Comparison of ENCODE assay signal across 13 mouse cellular contexts in the genomic region with DNA sequence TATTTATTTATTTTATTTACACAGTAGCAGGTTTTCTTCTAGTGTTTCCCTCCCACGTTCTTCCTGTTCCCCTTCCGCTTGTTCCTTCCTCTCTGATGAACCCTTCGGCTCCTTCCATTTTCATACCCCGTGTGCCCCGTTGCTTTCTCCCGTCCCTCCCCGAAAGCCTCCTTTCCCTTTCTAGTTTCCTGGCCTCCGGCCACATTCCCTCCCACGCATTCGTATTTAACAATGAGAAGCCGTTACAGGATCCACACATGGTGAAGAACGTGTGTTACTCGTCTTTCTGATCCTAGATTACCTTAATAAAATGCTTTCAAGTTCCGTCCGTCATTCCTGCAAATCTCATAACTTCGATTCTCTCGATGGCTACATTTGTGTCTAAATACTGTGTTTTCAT. TPM values are rescaled to one million over a fixed set of nuclear protein-coding genes. Genes with fewer than 3 reads are reported as not detected.
A peak's percentile ranks its signal among the peaks of the same experiment; 100 is the strongest.
DNase-seq lines count a peak whose midpoint lies in the region; ATAC-seq and TF ChIP-seq lines count a peak whose summit lies in the region.
"Had no signal": no experiment of that assay in that cellular context is flagged by ENCODE, and none has a peak within 500 bp of the region (broad histone marks: within the 10 kb centered on the region; RNA-seq: fewer than 3 reads in every experiment).

No protein-coding gene starts in this region.

- TF ChIP-seq CTCF in lung, embryonic 14.5 days (IDR thresholded peaks at IDR 0.05; ENCODE audit: low read depth) = no peak

- no peaks in the 10 kb centered on the region for H3K9me3 ChIP-seq in lung, embryonic 14.5 days (ENCODE audit: low read depth, low read length)
- no peaks in the 10 kb centered on the region for H3K9me3 ChIP-seq in hindbrain, embryonic 13.5 days
- H3K9me3 ChIP-seq: kidney, embryonic 15.5 days had no signal

- no peaks in the 10 kb centered on the region for H3K4me1 ChIP-seq in lung, embryonic 14.5 days (ENCODE audit: insufficient read depth)
- H3K4me1 ChIP-seq in hindbrain, embryonic 13.5 days (replicated peaks) = peaks cover 8% of the 10 kb centered on the region; the same call in 1 of the 2 replicates
- H3K4me1 ChIP-seq: kidney, embryonic 15.5 days had no signal

- no peak overlapping the region for H3K4me3 ChIP-seq in lung, embryonic 14.5 days (ENCODE audit: low read depth, low read length)
- H3K4me3 ChIP-seq in hindbrain, embryonic 13.5 days = no peak overlapping the region
- H3K4me3 ChIP-seq: kidney, embryonic 15.5 days had no signal

- no peak overlapping the region for H3K4me2 ChIP-seq in lung, embryonic 14.5 days
- no peak overlapping the region for H3K4me2 ChIP-seq in hindbrain, embryonic 13.5 days
- H3K4me2 ChIP-seq: kidney, embryonic 15.5 days had no signal

- H3K36me3 ChIP-seq in lung, embryonic 14.5 days (ENCODE audit: insufficient read depth) = no peaks in the 10 kb centered on the region
- H3K36me3 ChIP-seq in hindbrain, embryonic 13.5 days = no peaks in the 10 kb centered on the region
- H3K36me3 ChIP-seq: kidney, embryonic 15.5 days had no signal

- intact Hi-C loops in heart, postnatal 10 days (cut with DNase I) = loop anchor here (5.0 kb wide), 1 partner anchor 48 kb away; no protein-coding TSS in a partner anchor

- no peak overlapping the region for H3K9ac ChIP-seq in lung, embryonic 14.5 days
- H3K9ac ChIP-seq in hindbrain, embryonic 13.5 days = no peak overlapping the region
- H3K9ac ChIP-seq: kidney, embryonic 15.5 days had no signal

- ATAC-seq in lung, embryonic 14.5 days (ENCODE audit: insufficient read depth) = no peak
- ATAC-seq in hindbrain, embryonic 13.5 days (ENCODE audit: low FRiP score) = no peak
- ATAC-seq: hindbrain, embryonic 16.5 days; Patski had no signal

- H3K27ac ChIP-seq in lung, embryonic 14.5 days (ENCODE audit: low read depth) = no peak overlapping the region
- H3K27ac ChIP-seq in hindbrain, embryonic 13.5 days = no peak overlapping the region
- H3K27ac ChIP-seq: kidney, embryonic 15.5 days; stomach, postnatal 0 days had no signal

- no peaks in the 10 kb centered on the region for H3K27me3 ChIP-seq in lung, embryonic 14.5 days (ENCODE audit: insufficient read depth, low read length)
- H3K27me3 ChIP-seq in hindbrain, embryonic 13.5 days = no peaks in the 10 kb centered on the region
- H3K27me3 ChIP-seq: kidney, embryonic 15.5 days; Patski had no signal

- DNase-seq in kidney, postnatal 14 days = peak; percentile 33
- DNase-seq in kidney, adult 11 months = no peak
- DNase-seq in heart, adult 9 months (ENCODE audit: low spot score in 2 of 2) = peak; percentile 54 to 66
- peak; percentile 54 to 72 for DNase-seq in heart, postnatal 10 days
- DNase-seq in lung, embryonic 14.5 days = peak; percentile 38
- no peak for DNase-seq in B cell, adult 2 months
- DNase-seq: cerebellum, adult 9-11 months; spleen, adult 18-20 months had no signal

- WGBS in lung, embryonic 14.5 days = 81% methylated on average over 17 of the region's 17 CpGs
- 82% methylated on average over 17 of the region's 17 CpGs for WGBS in hindbrain, embryonic 13.5 days

RNA-seq across cellular contexts. Expression of a gene that starts 4.5 kb away (rescaled TPM):
- total RNA-seq in heart, postnatal 10 days (2021) = 10 to 100 TPM; 25.3 to 29.7 TPM
- 21.2 and 27.0 TPM in 2 replicates for polyA plus RNA-seq in lung, embryonic 14.5 days (2014; fragmentation: Nextera tagmentation; extraction: Ambion mirVana)
- polyA plus RNA-seq in hindbrain, embryonic 13.5 days (2015; fragmentation: Nextera tagmentation; extraction: Ambion mirVana) = 55.5 and 58.3 TPM in 2 replicates

Comparison
In these comparisons a context has a peak if more than half of its experiments do, and no peak if none do; other contexts are left out.
1. DNase-seq: peak in kidney, postnatal 14 days (single experiment), heart, adult 9 months (2 of 2), heart, postnatal 10 days (2 of 2) and lung, embryonic 14.5 days (single experiment); none in kidney, adult 11 months (single experiment) and B cell, adult 2 months (0 of 2).